Comparison of ENCODE assay signal across 7 mouse cellular contexts in the genomic region with DNA sequence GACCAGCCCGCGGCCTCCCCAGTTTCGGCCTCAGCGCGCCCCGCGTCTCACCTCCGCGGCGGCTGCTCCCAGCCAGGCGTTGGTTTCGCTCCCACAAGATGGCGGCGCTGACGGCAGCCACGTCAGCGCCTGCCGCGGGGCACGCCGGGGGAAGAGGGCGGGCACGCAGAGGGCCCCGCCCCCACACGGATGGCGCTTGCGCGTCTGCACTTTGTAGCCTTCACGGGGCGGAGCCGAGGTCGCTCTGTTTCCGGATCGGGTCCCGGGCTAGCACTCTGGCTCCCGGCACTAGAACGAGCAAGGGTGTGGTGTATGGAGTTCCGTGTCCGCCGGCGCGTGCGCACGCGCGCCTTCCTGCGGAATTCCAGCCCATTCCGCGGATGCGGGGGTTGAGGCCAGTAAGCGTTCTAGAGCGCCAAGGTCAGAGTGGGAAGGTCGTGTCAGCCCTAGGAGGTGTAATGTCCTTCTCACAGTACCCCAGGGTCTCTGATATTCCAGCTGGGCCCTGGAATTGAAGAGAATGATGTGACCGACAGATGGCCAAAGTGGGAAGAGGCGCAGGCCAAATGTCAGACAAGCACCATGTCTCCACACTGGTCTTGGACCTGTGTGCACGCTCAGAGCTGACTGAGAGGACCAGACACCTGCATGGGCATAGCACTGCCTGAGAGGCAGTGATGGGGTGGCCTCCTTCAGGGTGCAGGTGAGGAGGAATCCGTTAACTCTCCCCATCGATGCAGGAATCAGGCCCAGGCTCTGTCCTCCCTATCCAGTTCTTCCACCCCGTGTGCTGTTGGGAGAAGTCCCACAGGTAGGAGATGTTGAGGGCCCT. TPM values are rescaled to one million over a fixed set of nuclear protein-coding genes. Genes with fewer than 3 reads are reported as not detected.
DNase-seq lines count a peak whose midpoint lies in the region; ATAC-seq lines count a peak whose summit lies in the region.

A gene (minus strand): TSS at position 149 of the 832 bp plus-strand sequence.

- peak within 1 kb of the TSS; percentile 99 for H3K4me3 ChIP-seq in embryonic facial prominence, embryonic 10.5 days
- H3K4me3 ChIP-seq in limb, embryonic 10.5 days, result peak within 1 kb of the TSS; percentile 89
- H3K4me3 ChIP-seq in midbrain, embryonic 13.5 days (replicated peaks), result peak within 1 kb of the TSS; percentile 100

- no peaks in the 10 kb centered on the region for H3K9me3 ChIP-seq in embryonic facial prominence, embryonic 10.5 days
- no peaks in the 10 kb centered on the region for H3K9me3 ChIP-seq in limb, embryonic 10.5 days (replicated peaks)
- no peaks in the 10 kb centered on the region for H3K9me3 ChIP-seq in midbrain, embryonic 13.5 days

- peak; percentile 80 for ATAC-seq in granulocyte monocyte progenitor cell, adult 5-6 weeks (replicated peaks; ENCODE audit: poor library complexity, severe bottlenecking)
- peak; percentile 95 for ATAC-seq in midbrain, embryonic 13.5 days

- peak; percentile 98 for DNase-seq in adrenal gland, postnatal 10 days
- peak; percentile 97 for DNase-seq in embryonic facial prominence, embryonic 10.5 days (ENCODE audit: low spot score)
- DNase-seq in kidney, adult 11 months, result peak; percentile 96
- peak; percentile 97 for DNase-seq in limb, embryonic 10.5 days (ENCODE audit: low spot score)
- peak; percentile 95 for DNase-seq in spleen, adult 12 weeks (ENCODE audit: low spot score)

- H3K36me3 ChIP-seq in embryonic facial prominence, embryonic 10.5 days (replicated peaks), result peaks cover 9% of the 10 kb centered on the region
- H3K36me3 ChIP-seq in limb, embryonic 10.5 days, result peaks cover 14% of the 10 kb centered on the region
- H3K36me3 ChIP-seq in midbrain, embryonic 13.5 days, result no peaks in the 10 kb centered on the region; the same call in 1 of the 2 replicates

- H3K4me1 ChIP-seq in embryonic facial prominence, embryonic 10.5 days, result peaks cover 39% of the 10 kb centered on the region
- H3K4me1 ChIP-seq in limb, embryonic 10.5 days, result peaks cover 35% of the 10 kb centered on the region
- H3K4me1 ChIP-seq in midbrain, embryonic 13.5 days (replicated peaks), result peaks cover 44% of the 10 kb centered on the region

- H3K27ac ChIP-seq in embryonic facial prominence, embryonic 10.5 days (replicated peaks), result peak within 1 kb of the TSS; percentile 98
- peak within 1 kb of the TSS; percentile 96 for H3K27ac ChIP-seq in limb, embryonic 10.5 days
- H3K27ac ChIP-seq in midbrain, embryonic 13.5 days, result peak within 1 kb of the TSS; percentile 95

- H3K9ac ChIP-seq in midbrain, embryonic 13.5 days (replicated peaks), result peak within 1 kb of the TSS; percentile 99

- H3K4me2 ChIP-seq in midbrain, embryonic 13.5 days (replicated peaks), result peak within 1 kb of the TSS; percentile 98

- no peaks in the 10 kb centered on the region for H3K27me3 ChIP-seq in embryonic facial prominence, embryonic 10.5 days (replicated peaks; ENCODE audit: low read depth, poor library complexity, severe bottlenecking)
- H3K27me3 ChIP-seq in limb, embryonic 10.5 days (ENCODE audit: low read depth, poor library complexity, severe bottlenecking), result no peaks in the 10 kb centered on the region
- H3K27me3 ChIP-seq in midbrain, embryonic 13.5 days, result no peaks in the 10 kb centered on the region

- WGBS in embryonic facial prominence, embryonic 10.5 days, result 4% methylated on average over 59 of the region's 59 CpGs
- WGBS in limb, embryonic 10.5 days, result 5% methylated on average over 59 of the region's 59 CpGs
- 5% methylated on average over 55 of the region's 59 CpGs for WGBS in midbrain, embryonic 13.5 days

RNA-seq across cellular contexts. Expression of the gene that starts here (rescaled TPM):
- 100 to 1,000 TPM; 322 to 364 TPM for total RNA-seq in adrenal gland, postnatal 10 days (2021)
- 645 and 651 TPM in 2 replicates for polyA plus RNA-seq in embryonic facial prominence, embryonic 10.5 days (2016; fragmentation: Nextera tagmentation; extraction: Ambion mirVana)
- 287 and 315 TPM in 2 replicates for total RNA-seq in granulocyte monocyte progenitor cell, adult 5-6 weeks (2014; fragmentation: Nextera tagmentation)
- 336 and 384 TPM in 2 replicates for total RNA-seq in granulocyte monocyte progenitor cell, adult 5-6 weeks (2017)
- polyA plus RNA-seq in limb, embryonic 10.5 days (2016; fragmentation: Nextera tagmentation; extraction: Ambion mirVana), result 648 and 692 TPM in 2 replicates
- 602 and 607 TPM in 2 replicates for polyA plus RNA-seq in midbrain, embryonic 13.5 days (2015; fragmentation: Nextera tagmentation; extraction: Ambion mirVana)

Comparison
In these comparisons a context has a peak if more than half of its experiments do, and no peak if none do; other contexts are left out.
1. Peak in every context shown above with its lines: DNase-seq, ATAC-seq, H3K4me3 ChIP-seq and H3K27ac ChIP-seq.